Mouse (Mus musculus) lung, embryonic 14.5 days (tissue): Measurements from ENCODE around the gene Tha1. TPM values are rescaled to one million over a fixed set of nuclear protein-coding genes. Genes with fewer than 3 reads are reported as not detected.

Experiments
- ATAC-seq: fragments of 200-750 bp; cut with Nextera tagmentation; 2 replicates; pipeline ENCODE4 v1.8.0; 2017; ENCODE audit warnings: mild to moderate bottlenecking, moderate TSS enrichment, moderate library complexity; ENCODE audit not compliant: insufficient read depth
- DNase-seq: peaks from one replicate; pipeline ENCODE4 v3.0.0-alpha.2; 2015
- H3K27ac ChIP-seq: fragments of 300-500 bp; sonication (generic); 2 replicates; pipeline ENCODE4 v1.5.1; 2014; ENCODE audit warnings: low read depth, mild to moderate bottlenecking, moderate library complexity
- H3K27me3 ChIP-seq: fragments of 300-500 bp; sonication (generic); 2 replicates; pipeline ENCODE4 v1.6.1; 2014; ENCODE audit warnings: low read length, control low read depth; ENCODE audit not compliant: insufficient read depth
- H3K36me3 ChIP-seq: fragments of 300-500 bp; sonication (generic); 2 replicates; pipeline ENCODE4 v1.6.1; 2014; ENCODE audit warnings: control low read depth; ENCODE audit not compliant: insufficient read depth
- H3K4me1 ChIP-seq: fragments of 300-500 bp; sonication (generic); 2 replicates; pipeline ENCODE4 v1.6.1; 2014; ENCODE audit warnings: antibody characterized with exemption, control low read depth; ENCODE audit not compliant: insufficient read depth
- H3K4me2 ChIP-seq: fragments of 300-500 bp; sonication (generic); 2 replicates; pipeline ENCODE4 v1.6.1; 2014; ENCODE audit warnings: mild to moderate bottlenecking
- H3K4me3 ChIP-seq: fragments of 300-500 bp; sonication (generic); 2 replicates; pipeline ENCODE4 v1.5.1; 2014; ENCODE audit warnings: low read depth, low read length
- H3K9ac ChIP-seq: fragments of 300-500 bp; sonication (generic); 2 replicates; pipeline ENCODE4 v1.6.1; 2014
- H3K9me3 ChIP-seq: fragments of 300-500 bp; sonication (generic); 2 replicates; pipeline ENCODE4 v1.6.1; 2016; ENCODE audit warnings: low read depth, low read length, control low read depth
- CTCF ChIP-seq: IDR thresholded peaks from 2 replicates; pipeline ENCODE4 v1.5.1; 2016; ENCODE audit warnings: antibody characterized with exemption, low read depth
- WGBS: fragments of 180-500 bp; shearing (Covaris S2); extraction: QIAGEN DNeasy Blood & Tissue Kit; methylation state at CpG from one replicate; pipeline ENCODE4 v1.1.7; 2014; 5-methylcytosine and 5-hydroxymethylcytosine counted together
- polyA plus RNA-seq: library from polyadenylated mRNA; unstranded; fragments of >200 nt; fragmentation: Nextera tagmentation; extraction: Ambion mirVana; gene quantifications from 2 replicates; pipeline ENCODE4 v1.2.1, GENCODE M21; 2014

The Tha1 gene
- polyA plus RNA-seq, 1 experiment from 2014 or later, result 3.4 TPM

DNA sequence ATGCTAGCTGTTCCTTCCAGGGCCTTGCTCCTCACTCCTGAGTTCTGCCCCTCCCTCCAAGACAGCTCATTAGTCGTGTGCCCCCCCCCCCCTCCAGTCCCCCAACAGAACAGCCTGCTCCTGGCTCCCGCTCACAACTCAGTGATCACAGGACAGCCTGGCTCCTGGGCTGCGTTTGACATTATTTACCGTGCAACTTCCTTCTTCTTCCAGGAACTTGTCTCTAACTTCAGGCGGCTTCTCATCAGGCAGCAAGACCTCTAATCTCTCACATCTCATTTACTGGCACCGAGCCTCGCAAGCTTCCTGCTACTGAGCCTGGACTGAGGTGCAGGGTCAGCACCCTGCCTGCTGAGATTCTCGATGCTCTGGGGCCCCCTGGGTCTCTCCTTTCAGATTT, 8.5 kb upstream of the Tha1 start:
- WGBS, result 5% methylated on average over 7 of the region's 8 CpGs

DNA sequence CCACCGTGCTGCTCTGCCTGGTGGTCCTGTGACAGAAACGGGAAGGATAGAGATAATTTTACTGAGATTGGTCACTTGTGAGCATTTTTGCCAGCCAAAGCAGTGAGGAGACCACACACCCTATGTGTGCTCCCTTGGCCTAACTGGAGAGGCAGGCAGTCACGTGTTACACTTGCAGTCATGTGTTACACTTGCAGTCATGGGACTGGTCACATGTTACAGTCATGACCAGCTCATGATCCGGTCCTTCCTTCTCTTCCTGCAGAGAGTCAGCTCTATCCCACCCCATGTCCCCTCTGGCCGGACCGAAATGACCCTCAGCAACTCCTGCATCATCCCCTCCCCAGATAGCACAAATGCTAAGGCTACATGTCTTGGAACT, 7.7 kb upstream of the Tha1 start:
- H3K27me3 ChIP-seq, result no peaks in the 10 kb centered on the region
- no peaks in the 10 kb centered on the region for H3K9me3 ChIP-seq
- no peak for DNase-seq
- H3K4me3 ChIP-seq, result no peak overlapping the region
- peak overlapping the region; percentile 69 for H3K27ac ChIP-seq
- ATAC-seq, result no peak
- H3K36me3 ChIP-seq, result no peaks in the 10 kb centered on the region
- peak overlapping the region; percentile 8; the same call in 1 of the 2 replicates for H3K9ac ChIP-seq
- no peak for TF ChIP-seq CTCF
- WGBS, result 67% methylated on average over 6 of the region's 6 CpGs
- H3K4me1 ChIP-seq, result peaks cover 27% of the 10 kb centered on the region
- H3K4me2 ChIP-seq, result no peak overlapping the region; the same call in 1 of the 2 replicates

More for the DNA sequence above, 8.5 kb upstream of the Tha1 start:
- Histone ChIP-seq H3K27ac (peak overlapping the region; percentile 69), H3K36me3 (no peaks in the 10 kb centered on the region), H3K4me1 (peaks cover 27% of the 10 kb centered on the region), H3K27me3 (no peaks in the 10 kb centered on the region), H3K4me3 (no peak overlapping the region), H3K9me3 (no peaks in the 10 kb centered on the region), H3K9ac (peak overlapping the region; percentile 8; the same call in 1 of the 2 replicates), H3K4me2 (peak overlapping the region; percentile 14)
- no peak for TF ChIP-seq CTCF
- ATAC-seq (peak; percentile 48), DNase-seq (peak; percentile 84)

- no peaks in the 10 kb centered on the region for H3K27me3 ChIP-seq
- DNase-seq (no peak), ATAC-seq (no peak)
- no peak overlapping the region for H3K4me3 ChIP-seq
- H3K9me3 ChIP-seq, result no peaks in the 10 kb centered on the region
- H3K4me1 ChIP-seq, result peaks cover 27% of the 10 kb centered on the region
- no peak for TF ChIP-seq CTCF
- 0 out of 2 replicates have a peak overlapping the region, but pooled peaks have one; percentile 69 for H3K27ac ChIP-seq
- H3K9ac ChIP-seq, result no peak overlapping the region
- WGBS, result 80% methylated on average over 9 of the region's 9 CpGs
- no peak overlapping the region for H3K4me2 ChIP-seq
- no peaks in the 10 kb centered on the region for H3K36me3 ChIP-seq
These were observed 7.2 kb upstream of the Tha1 start for GRCm38 (mm10) chr11:117880336-117880976.

DNA sequence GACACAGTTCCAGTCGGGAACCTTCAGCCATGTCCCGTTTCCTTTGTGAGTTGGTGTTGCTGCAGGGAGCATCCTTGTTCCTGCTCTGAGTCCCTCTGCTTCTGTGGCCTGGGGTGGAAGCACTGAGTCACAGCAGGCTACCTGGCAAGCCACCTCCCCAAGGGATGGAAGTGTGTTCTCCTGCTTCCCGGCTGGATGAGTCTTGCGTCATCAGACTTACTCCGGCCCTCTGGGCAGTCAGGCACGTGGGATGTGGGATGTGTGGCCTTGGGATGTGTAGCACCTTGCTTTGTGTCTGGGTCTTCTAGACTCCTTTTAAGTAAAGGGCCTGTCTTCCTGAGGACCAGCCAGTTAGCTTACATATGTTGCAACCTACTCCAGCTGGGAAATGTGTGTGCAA, 6.4 kb upstream of the Tha1 start:
- Histone ChIP-seq H3K9me3 (no peaks in the 10 kb centered on the region), H3K36me3 (no peaks in the 10 kb centered on the region), H3K4me1 (peaks cover 27% of the 10 kb centered on the region), H3K4me2 (no peak overlapping the region), H3K9ac (no peak overlapping the region), H3K27me3 (no peaks in the 10 kb centered on the region), H3K27ac (no peak overlapping the region), H3K4me3 (no peak overlapping the region)
- ATAC-seq (no peak), DNase-seq (no peak)
- TF ChIP-seq CTCF, result no peak
- WGBS, result 70% methylated on average over 6 of the region's 6 CpGs

- Histone ChIP-seq H3K27ac (peak overlapping the region; percentile 21; the same call in 1 of the 2 replicates), H3K4me1 (peaks cover 27% of the 10 kb centered on the region), H3K9me3 (no peaks in the 10 kb centered on the region), H3K36me3 (no peaks in the 10 kb centered on the region), H3K9ac (no peak overlapping the region; the same call in 1 of the 2 replicates), H3K4me3 (no peak overlapping the region), H3K27me3 (no peaks in the 10 kb centered on the region), H3K4me2 (peak overlapping the region; percentile 29)
- ATAC-seq, result no peak
- WGBS, result 31% methylated on average over 8 of the region's 8 CpGs
- DNase-seq, result peak; percentile 17
- no peak for TF ChIP-seq CTCF
These were observed 5.6 kb upstream of the Tha1 start for GRCm38 (mm10) chr11:117878892-117879291.

GRCm38 (mm10) chr11:117877917-117878745, 4.8 kb upstream of the Tha1 start:
- Histone ChIP-seq H3K27ac (peak overlapping the region; percentile 21; the same call in 1 of the 2 replicates), H3K9me3 (no peaks in the 10 kb centered on the region), H3K4me1 (peaks cover 27% of the 10 kb centered on the region), H3K27me3 (no peaks in the 10 kb centered on the region), H3K4me3 (no peak overlapping the region), H3K36me3 (no peaks in the 10 kb centered on the region), H3K9ac (no peak overlapping the region; the same call in 1 of the 2 replicates), H3K4me2 (peak overlapping the region; percentile 29)
- ATAC-seq (0 out of 2 replicates have a peak, but pooled peaks have one; percentile 16), DNase-seq (peak; percentile 59)
- no peak for TF ChIP-seq CTCF
- 16% methylated on average over 13 of the region's 13 CpGs for WGBS

GRCm38 (mm10) chr11:117875681-117876080, 2.4 kb upstream of the Tha1 start:
- 21% methylated on average over 6 of the region's 6 CpGs for WGBS
- no peak overlapping the region for H3K27ac ChIP-seq
- H3K4me2 ChIP-seq, result no peak overlapping the region
- TF ChIP-seq CTCF, result no peak
- no peaks in the 10 kb centered on the region for H3K9me3 ChIP-seq
- DNase-seq (no peak), ATAC-seq (no peak)
- H3K27me3 ChIP-seq, result no peaks in the 10 kb centered on the region
- H3K4me3 ChIP-seq, result no peak overlapping the region
- no peak overlapping the region for H3K9ac ChIP-seq
- peaks cover 10% of the 10 kb centered on the region for H3K4me1 ChIP-seq
- H3K36me3 ChIP-seq, result no peaks in the 10 kb centered on the region
